Mouse (Mus musculus): ENCODE measurements around the gene Thy1. TPM values are rescaled to one million over a fixed set of nuclear protein-coding genes. Genes with fewer than 3 reads are reported as not detected.

Gene Thy1
- 0.15 and 0.26 TPM in 2 replicates for polyA plus RNA-seq (2015; fragmentation: Nextera tagmentation; extraction: Ambion mirVana)

- Histone ChIP-seq H3K4me2 (no peak within 1 kb of the TSS), H3K27me3 (peaks cover 71% of the 10 kb centered on the region), H3K27ac (replicated peaks) (no peak within 1 kb of the TSS), H3K4me3 (replicated peaks) (peak within 1 kb of the TSS; percentile 2; the same call in 1 of the 2 replicates), H3K9ac (no peak within 1 kb of the TSS), H3K4me1 (replicated peaks) (no peaks in the 10 kb centered on the region), H3K9me3 (replicated peaks) (no peaks in the 10 kb centered on the region), H3K36me3 (replicated peaks) (no peaks in the 10 kb centered on the region)
- no peak for ATAC-seq (ENCODE audit: insufficient read depth)
- 3% methylated on average over 30 of the region's 30 CpGs for WGBS (ENCODE audit: insufficient replicate concordance)
These were observed at the start of gene Thy1 for GRCm38 (mm10) chr9:44042836-44043707. Gene Thy1 (plus strand): TSS chr9:44043384.

GRCm38 (mm10) chr9:43997681-43998080, 45.5 kb upstream of the Thy1 start:
- no peak overlapping the region for H3K27ac ChIP-seq (replicated peaks)
- H3K27me3 ChIP-seq: no peaks in the 10 kb centered on the region
- no peaks in the 10 kb centered on the region for H3K9me3 ChIP-seq (replicated peaks)
- no peak overlapping the region for H3K4me3 ChIP-seq (replicated peaks)
- WGBS (ENCODE audit: insufficient replicate concordance): 49% methylated on average over 2 of the region's 2 CpGs
- H3K9ac ChIP-seq: no peak overlapping the region
- no peaks in the 10 kb centered on the region for H3K36me3 ChIP-seq (replicated peaks)
- H3K4me2 ChIP-seq: no peak overlapping the region
- ATAC-seq (ENCODE audit: insufficient read depth): no peak
- no peaks in the 10 kb centered on the region for H3K4me1 ChIP-seq (replicated peaks)

- Histone ChIP-seq H3K4me2 (no peak overlapping the region), H3K4me3 (replicated peaks) (no peak overlapping the region), H3K27ac (replicated peaks) (no peak overlapping the region), H3K9ac (no peak overlapping the region), H3K9me3 (replicated peaks) (no peaks in the 10 kb centered on the region), H3K4me1 (replicated peaks) (no peaks in the 10 kb centered on the region), H3K36me3 (replicated peaks) (no peaks in the 10 kb centered on the region), H3K27me3 (no peaks in the 10 kb centered on the region)
- ATAC-seq (ENCODE audit: insufficient read depth): no peak
- WGBS (ENCODE audit: insufficient replicate concordance): 61% methylated on average over 4 of the region's 4 CpGs
These were observed 44.3 kb upstream of the Thy1 start for GRCm38 (mm10) chr9:43998851-43999250.

- Histone ChIP-seq H3K36me3 (replicated peaks) (no peaks in the 10 kb centered on the region), H3K4me2 (no peak overlapping the region), H3K9me3 (replicated peaks) (no peaks in the 10 kb centered on the region), H3K27ac (replicated peaks) (no peak overlapping the region), H3K9ac (no peak overlapping the region), H3K27me3 (no peaks in the 10 kb centered on the region), H3K4me3 (replicated peaks) (no peak overlapping the region), H3K4me1 (replicated peaks) (no peaks in the 10 kb centered on the region)
- no peak for ATAC-seq (ENCODE audit: insufficient read depth)
- 42% methylated on average over 3 of the region's 3 CpGs for WGBS (ENCODE audit: insufficient replicate concordance)
These were observed 38.8 kb upstream of the Thy1 start for GRCm38 (mm10) chr9:44004362-44004761.

GRCm38 (mm10) chr9:44005305-44005704, 37.9 kb upstream of the Thy1 start:
- H3K27me3 ChIP-seq: no peaks in the 10 kb centered on the region
- ATAC-seq (ENCODE audit: insufficient read depth): no peak
- no peak overlapping the region for H3K27ac ChIP-seq (replicated peaks)
- H3K9ac ChIP-seq: no peak overlapping the region
- H3K4me1 ChIP-seq (replicated peaks): no peaks in the 10 kb centered on the region
- no peak overlapping the region for H3K4me3 ChIP-seq (replicated peaks)
- no peaks in the 10 kb centered on the region for H3K9me3 ChIP-seq (replicated peaks)
- no peak overlapping the region for H3K4me2 ChIP-seq
- 58% methylated on average over 3 of the region's 3 CpGs for WGBS (ENCODE audit: insufficient replicate concordance)
- no peaks in the 10 kb centered on the region for H3K36me3 ChIP-seq (replicated peaks)

GRCm38 (mm10) chr9:44007323-44007722, 35.9 kb upstream of the Thy1 start:
- H3K4me1 ChIP-seq (replicated peaks): no peaks in the 10 kb centered on the region
- no peaks in the 10 kb centered on the region for H3K9me3 ChIP-seq (replicated peaks)
- no peaks in the 10 kb centered on the region for H3K36me3 ChIP-seq (replicated peaks)
- no peaks in the 10 kb centered on the region for H3K27me3 ChIP-seq
- no peak overlapping the region for H3K9ac ChIP-seq
- WGBS (ENCODE audit: insufficient replicate concordance): 38% methylated on average over 2 of the region's 2 CpGs
- H3K4me3 ChIP-seq (replicated peaks): no peak overlapping the region
- H3K4me2 ChIP-seq: no peak overlapping the region
- no peak for ATAC-seq (ENCODE audit: insufficient read depth)
- no peak overlapping the region for H3K27ac ChIP-seq (replicated peaks)

GRCm38 (mm10) chr9:44007991-44008390, 35.2 kb upstream of the Thy1 start:
- 51% methylated on average over 3 of the region's 3 CpGs for WGBS (ENCODE audit: insufficient replicate concordance)
- Histone ChIP-seq H3K27ac (replicated peaks) (no peak overlapping the region), H3K27me3 (no peaks in the 10 kb centered on the region), H3K9me3 (replicated peaks) (no peaks in the 10 kb centered on the region), H3K9ac (no peak overlapping the region), H3K4me3 (replicated peaks) (no peak overlapping the region), H3K4me1 (replicated peaks) (no peaks in the 10 kb centered on the region), H3K36me3 (replicated peaks) (no peaks in the 10 kb centered on the region), H3K4me2 (no peak overlapping the region)
- no peak for ATAC-seq (ENCODE audit: insufficient read depth)

- H3K4me1 ChIP-seq (replicated peaks): no peaks in the 10 kb centered on the region
- H3K4me3 ChIP-seq (replicated peaks): no peak overlapping the region
- ATAC-seq (ENCODE audit: insufficient read depth): no peak
- no peak overlapping the region for H3K27ac ChIP-seq (replicated peaks)
- no peaks in the 10 kb centered on the region for H3K36me3 ChIP-seq (replicated peaks)
- no peak overlapping the region for H3K9ac ChIP-seq
- no peak overlapping the region for H3K4me2 ChIP-seq
- no peaks in the 10 kb centered on the region for H3K27me3 ChIP-seq
- 56% methylated on average over 3 of the region's 3 CpGs for WGBS (ENCODE audit: insufficient replicate concordance)
- H3K9me3 ChIP-seq (replicated peaks): no peaks in the 10 kb centered on the region
These were observed 32.3 kb upstream of the Thy1 start for GRCm38 (mm10) chr9:44010900-44011299.

GRCm38 (mm10) chr9:44011668-44012067, 31.5 kb upstream of the Thy1 start:
- no peaks in the 10 kb centered on the region for H3K36me3 ChIP-seq (replicated peaks)
- no peak for ATAC-seq (ENCODE audit: insufficient read depth)
- no peak overlapping the region for H3K4me3 ChIP-seq (replicated peaks)
- no peak overlapping the region for H3K4me2 ChIP-seq
- WGBS (ENCODE audit: insufficient replicate concordance): 37% methylated on average over 5 of the region's 5 CpGs
- H3K27me3 ChIP-seq: no peaks in the 10 kb centered on the region
- H3K9ac ChIP-seq: no peak overlapping the region
- H3K27ac ChIP-seq (replicated peaks): no peak overlapping the region
- H3K4me1 ChIP-seq (replicated peaks): no peaks in the 10 kb centered on the region
- H3K9me3 ChIP-seq (replicated peaks): no peaks in the 10 kb centered on the region

- Histone ChIP-seq H3K27ac (replicated peaks) (no peak overlapping the region), H3K36me3 (replicated peaks) (no peaks in the 10 kb centered on the region), H3K27me3 (no peaks in the 10 kb centered on the region), H3K4me1 (replicated peaks) (no peaks in the 10 kb centered on the region), H3K9me3 (replicated peaks) (no peaks in the 10 kb centered on the region), H3K4me2 (no peak overlapping the region), H3K4me3 (replicated peaks) (no peak overlapping the region), H3K9ac (no peak overlapping the region)
- ATAC-seq (ENCODE audit: insufficient read depth): no peak
- WGBS (ENCODE audit: insufficient replicate concordance): 53% methylated on average over 6 of the region's 6 CpGs
These were observed 31.0 kb upstream of the Thy1 start for GRCm38 (mm10) chr9:44012164-44012563.

GRCm38 (mm10) chr9:44012761-44013301, 30.4 kb upstream of the Thy1 start:
- no peak for ATAC-seq (ENCODE audit: insufficient read depth)

More at GRCm38 (mm10) chr9:44012761-44013301, 30.4 kb upstream of the Thy1 start:
- no peaks in the 10 kb centered on the region for H3K9me3 ChIP-seq (replicated peaks)
- H3K9ac ChIP-seq: no peak overlapping the region
- no peaks in the 10 kb centered on the region for H3K36me3 ChIP-seq (replicated peaks)
- 15% methylated on average over 8 of the region's 8 CpGs for WGBS (ENCODE audit: insufficient replicate concordance)
- H3K27ac ChIP-seq (replicated peaks): no peak overlapping the region
- no peaks in the 10 kb centered on the region for H3K27me3 ChIP-seq
- H3K4me3 ChIP-seq (replicated peaks): no peak overlapping the region
- no peak overlapping the region for H3K4me2 ChIP-seq
- H3K4me1 ChIP-seq (replicated peaks): no peaks in the 10 kb centered on the region
